Mouse (Mus musculus) heart, adult 2 months (tissue): Measurements from ENCODE around the gene Sbk3.

ENCODE experiments used
- CTCF ChIP-seq: fragments of 200-600 bp; IDR thresholded peaks from 2 replicates; pipeline ENCODE4 v1.8.1; 2022; ENCODE audit warnings: antibody characterized with exemption, mild to moderate bottlenecking, moderate library complexity
- EP300 ChIP-seq: fragments of 200-500 bp; IDR thresholded peaks from 2 replicates; pipeline ENCODE4 v1.6.1; 2011; ENCODE audit warnings: low read depth, low read length, control low read depth; ENCODE audit not compliant: insufficient read depth
- POLR2A ChIP-seq: fragments of 200-500 bp; IDR thresholded peaks from 2 replicates; pipeline ENCODE4 v1.6.1; 2011; ENCODE audit warnings: mild to moderate bottlenecking, low read depth, low read length, control low read depth; ENCODE audit not compliant: insufficient read depth

- TF ChIP-seq CTCF (no peak), POLR2A (no peak), EP300 (no peak)
These were observed 51.0 kb downstream of the Sbk3 start for GRCm38 (mm10) chr7:4919971-4920370.
